11 mouse cellular contexts compared by ENCODE assay signal in genomic region chr10:80914253-80914656, GRCm38 (mm10). TPM values are rescaled to one million over a fixed set of nuclear protein-coding genes. Genes with fewer than 3 reads are reported as not detected.
A peak's percentile ranks its signal among the peaks of the same experiment; 100 is the strongest.
DNase-seq lines count a peak whose midpoint lies in the region; ATAC-seq and TF ChIP-seq lines count a peak whose summit lies in the region.
"Had no signal": no experiment of that assay in that cellular context is flagged by ENCODE, and none has a peak within 500 bp of the region (broad histone marks: within the 10 kb centered on the region; RNA-seq: fewer than 3 reads in every experiment).

No protein-coding gene starts in this region.

- TF ChIP-seq CTCF in gastrocnemius, adult 2 months (IDR thresholded peaks at IDR 0.05), result peak; percentile 13; the same call in 1 of the 2 replicates

- intact Hi-C loops in gastrocnemius, adult 2 months (cut with DNase I), result no loop called here
- intact Hi-C loops in heart, postnatal 10 days (cut with DNase I), result no loop called here

- H3K27me3 ChIP-seq in heart, embryonic 12.5 days (replicated peaks), result no peaks in the 10 kb centered on the region
- no peaks in the 10 kb centered on the region for H3K27me3 ChIP-seq in forebrain, embryonic 13.5 days

- no peak for DNase-seq in heart, adult 18-20 months
- DNase-seq in cerebellum, adult 11 months, result peak; percentile 81
- peak; percentile 83 for DNase-seq in gastrocnemius, adult 2 months
- DNase-seq in skeletal muscle tissue, adult 2 months (ENCODE audit: low read depth, low spot score), result peak; percentile 82
- no peak for DNase-seq in urinary bladder, postnatal 4 days (ENCODE audit: low spot score in 2 of 2)
- DNase-seq in heart, postnatal 10 days, result no peak
- DNase-seq: lung, adult 18-20 months; midbrain, embryonic 14.5 days had no signal

- peaks cover 31% of the 10 kb centered on the region for H3K4me1 ChIP-seq in heart, embryonic 12.5 days (replicated peaks)
- H3K4me1 ChIP-seq in forebrain, embryonic 13.5 days, result peaks cover 23% of the 10 kb centered on the region

- H3K36me3 ChIP-seq in heart, embryonic 12.5 days, result peaks cover 58% of the 10 kb centered on the region
- peaks cover 58% of the 10 kb centered on the region for H3K36me3 ChIP-seq in forebrain, embryonic 13.5 days (ENCODE audit: poor library complexity, severe bottlenecking)

- no peaks in the 10 kb centered on the region for H3K9me3 ChIP-seq in heart, embryonic 12.5 days (replicated peaks)
- H3K9me3 ChIP-seq in forebrain, embryonic 13.5 days (replicated peaks), result no peaks in the 10 kb centered on the region

- ATAC-seq in heart, embryonic 12.5 days (ENCODE audit: insufficient number of reproducible peaks, low FRiP score), result no peak
- ATAC-seq in forebrain, embryonic 13.5 days, result no peak

- H3K4me2 ChIP-seq in heart, embryonic 12.5 days, result no peak overlapping the region
- no peak overlapping the region for H3K4me2 ChIP-seq in forebrain, embryonic 13.5 days

- H3K4me3 ChIP-seq in heart, embryonic 12.5 days, result no peak overlapping the region
- no peak overlapping the region for H3K4me3 ChIP-seq in gastrocnemius, adult 2 months
- H3K4me3 ChIP-seq in forebrain, embryonic 13.5 days, result no peak overlapping the region

- H3K9ac ChIP-seq in heart, embryonic 12.5 days, result peak overlapping the region; percentile 24; the same call in 1 of the 2 replicates
- H3K9ac ChIP-seq in forebrain, embryonic 13.5 days, result no peak overlapping the region; the same call in 1 of the 2 replicates

- no peak overlapping the region for H3K27ac ChIP-seq in heart, embryonic 12.5 days (ENCODE audit: poor library complexity, severe bottlenecking)
- H3K27ac ChIP-seq in gastrocnemius, adult 2 months, result peak overlapping the region; percentile 89
- H3K27ac ChIP-seq in forebrain, embryonic 13.5 days, result no peak overlapping the region

- WGBS in heart, embryonic 12.5 days, result 90% methylated on average over 5 of the region's 5 CpGs
- WGBS in forebrain, embryonic 13.5 days, result 91% methylated on average over 5 of the region's 5 CpGs

RNA-seq across cellular contexts. Expression of gene Lmnb2, which starts 3.8 kb away (rescaled TPM):
- polyA plus RNA-seq in heart, embryonic 12.5 days (2016; fragmentation: Nextera tagmentation; extraction: Ambion mirVana), result 34.3 and 35.3 TPM in 2 replicates
- total RNA-seq in heart, adult 18-20 months (2021), result 1 to 10 TPM; 4.7 to 5.8 TPM
- 1 to 10 TPM; 1.9 to 3.0 TPM for total RNA-seq in gastrocnemius, adult 2 months (2021)
- 54.0 and 54.9 TPM in 2 replicates for polyA plus RNA-seq in forebrain, embryonic 13.5 days (2015; fragmentation: Nextera tagmentation; extraction: Ambion mirVana)
- 10 to 100 TPM; 10.2 to 11.9 TPM for total RNA-seq in heart, postnatal 10 days (2021)

RNA-seq across cellular contexts. Expression of gene Timm13, which starts 13.5 kb away (rescaled TPM):
- polyA plus RNA-seq in heart, embryonic 12.5 days (2016; fragmentation: Nextera tagmentation; extraction: Ambion mirVana), result 285 and 293 TPM in 2 replicates
- total RNA-seq in heart, adult 18-20 months (2021), result 100 to 1,000 TPM; 125 to 144 TPM
- 100 to 1,000 TPM; 110 to 139 TPM for total RNA-seq in gastrocnemius, adult 2 months (2021)
- polyA plus RNA-seq in forebrain, embryonic 13.5 days (2015; fragmentation: Nextera tagmentation; extraction: Ambion mirVana), result 356 and 364 TPM in 2 replicates
- 100 to 1,000 TPM; 163 to 175 TPM for total RNA-seq in heart, postnatal 10 days (2021)

RNA-seq across cellular contexts. Expression of gene Gadd45b, which starts 15.6 kb away (rescaled TPM):
- 27.8 and 29.9 TPM in 2 replicates for polyA plus RNA-seq in heart, embryonic 12.5 days (2016; fragmentation: Nextera tagmentation; extraction: Ambion mirVana)
- 10 to 100 TPM; 14.9 to 19.0 TPM for total RNA-seq in heart, adult 18-20 months (2021)
- total RNA-seq in gastrocnemius, adult 2 months (2021), result 10 to 100 TPM; 23.6 to 28.4 TPM
- polyA plus RNA-seq in forebrain, embryonic 13.5 days (2015; fragmentation: Nextera tagmentation; extraction: Ambion mirVana), result 4.9 and 5.1 TPM in 2 replicates
- 10 to 100 TPM; 11.5 to 18.3 TPM for total RNA-seq in heart, postnatal 10 days (2021)

RNA-seq across cellular contexts. Expression of gene Tmprss9, which starts 42.6 kb away (rescaled TPM):
- polyA plus RNA-seq in heart, embryonic 12.5 days (2016; fragmentation: Nextera tagmentation; extraction: Ambion mirVana), result not detected in 2 replicates
- not detected for total RNA-seq in heart, adult 18-20 months (2021)
- total RNA-seq in gastrocnemius, adult 2 months (2021), result under 1 TPM in 1 of 2 experiments, not detected in 1; 0.08 TPM
- polyA plus RNA-seq in forebrain, embryonic 13.5 days (2015; fragmentation: Nextera tagmentation; extraction: Ambion mirVana), result 0.13 and 0.14 TPM in 2 replicates
- total RNA-seq in heart, postnatal 10 days (2021), result not detected
- total RNA-seq: hematopoietic stem cell, adult 5-6 weeks had no signal
- polyA plus RNA-seq: midbrain, embryonic 14.5 days had no signal

RNA-seq across cellular contexts. Expression of gene Sppl2b, which starts 59.2 kb away (rescaled TPM):
- polyA plus RNA-seq in heart, embryonic 12.5 days (2016; fragmentation: Nextera tagmentation; extraction: Ambion mirVana), result 34.8 and 35.2 TPM in 2 replicates
- total RNA-seq in heart, adult 18-20 months (2021), result 10 to 100 TPM; 11.9 to 15.9 TPM
- total RNA-seq in gastrocnemius, adult 2 months (2021), result 10 to 100 TPM; 11.3 to 18.5 TPM
- 40.1 and 45.3 TPM in 2 replicates for polyA plus RNA-seq in forebrain, embryonic 13.5 days (2015; fragmentation: Nextera tagmentation; extraction: Ambion mirVana)
- 10 to 100 TPM; 26.0 to 27.7 TPM for total RNA-seq in heart, postnatal 10 days (2021)

Comparison
In these comparisons a context has a peak if more than half of its experiments do, and no peak if none do; other contexts are left out.
1. DNase-seq: peak in cerebellum, adult 11 months (single experiment), gastrocnemius, adult 2 months (single experiment) and skeletal muscle tissue, adult 2 months (single experiment); none in heart, adult 18-20 months (0 of 2), urinary bladder, postnatal 4 days (0 of 2) and heart, postnatal 10 days (0 of 2).